Comparison of ENCODE assay signal across 24 mouse cellular contexts in genomic region chr3:147981621-147982020, GRCm38 (mm10).
A peak's percentile ranks its signal among the peaks of the same experiment; 100 is the strongest.
DNase-seq lines count a peak whose midpoint lies in the region; ATAC-seq and TF ChIP-seq lines count a peak whose summit lies in the region.
"Had no signal": no experiment of that assay in that cellular context is flagged by ENCODE, and none has a peak within 500 bp of the region (broad histone marks: within the 10 kb centered on the region; RNA-seq: fewer than 3 reads in every experiment).

No protein-coding gene starts in this region.

- no peak overlapping the region for H3K4me2 ChIP-seq in lung, embryonic 14.5 days
- no peak overlapping the region for H3K4me2 ChIP-seq in lung, postnatal 0 days (replicated peaks; ENCODE audit: low read depth, low read length)
- no peak overlapping the region for H3K4me2 ChIP-seq in midbrain, embryonic 14.5 days (ENCODE audit: low read length)
- H3K4me2 ChIP-seq: embryonic facial prominence, embryonic 12.5 days; forebrain, embryonic 13.5 days; forebrain, embryonic 15.5 days had no signal

- TF ChIP-seq CTCF in lung, embryonic 14.5 days (IDR thresholded peaks at IDR 0.05; ENCODE audit: low read depth), result no peak
- TF ChIP-seq CTCF in lung, postnatal 0 days (IDR thresholded peaks at IDR 0.05), result no peak
- TF ChIP-seq CTCF in lung, adult 2 months (IDR thresholded peaks at IDR 0.05; ENCODE audit: insufficient read depth, low read length), result no peak

- H3K9me3 ChIP-seq in lung, embryonic 14.5 days (ENCODE audit: low read depth, low read length), result no peaks in the 10 kb centered on the region
- no peaks in the 10 kb centered on the region for H3K9me3 ChIP-seq in lung, postnatal 0 days (ENCODE audit: low read length)
- no peaks in the 10 kb centered on the region for H3K9me3 ChIP-seq in midbrain, embryonic 10.5 days (replicated peaks)
- H3K9me3 ChIP-seq in midbrain, embryonic 14.5 days (ENCODE audit: control insufficient read depth, low read length), result no peaks in the 10 kb centered on the region
- H3K9me3 ChIP-seq: embryonic facial prominence, embryonic 10.5 days; embryonic facial prominence, embryonic 12.5 days; forebrain, embryonic 13.5 days; forebrain, embryonic 15.5 days had no signal

- ATAC-seq in lung, embryonic 14.5 days (ENCODE audit: insufficient read depth), result peak; percentile 54; the same call in 1 of the 2 replicates
- peak; percentile 28; the same call in 1 of the 2 replicates for ATAC-seq in lung, postnatal 0 days
- ATAC-seq in midbrain, embryonic 14.5 days (ENCODE audit: low FRiP score, low TSS enrichment), result no peak
- ATAC-seq: CD4-positive, CD25-positive, alpha-beta regulatory T cell, adult 4 months; forebrain, embryonic 13.5 days; forebrain, embryonic 15.5 days; forebrain, postnatal 0 days had no signal

- H3K4me1 ChIP-seq in lung, embryonic 14.5 days (ENCODE audit: insufficient read depth), result no peaks in the 10 kb centered on the region
- H3K4me1 ChIP-seq in lung, postnatal 0 days (ENCODE audit: insufficient read depth, low read depth, low read length), result no peaks in the 10 kb centered on the region
- no peaks in the 10 kb centered on the region for H3K4me1 ChIP-seq in lung, adult 2 months (ENCODE audit: control insufficient read depth, insufficient read depth, low read length)
- peaks cover 9% of the 10 kb centered on the region; the same call in 1 of the 2 replicates for H3K4me1 ChIP-seq in midbrain, embryonic 10.5 days
- peaks cover 3% of the 10 kb centered on the region; the same call in 1 of the 2 replicates for H3K4me1 ChIP-seq in midbrain, embryonic 14.5 days (ENCODE audit: control insufficient read depth, insufficient read depth, low read length)
- H3K4me1 ChIP-seq: embryonic facial prominence, embryonic 12.5 days; forebrain, embryonic 15.5 days had no signal

- no peak for TF ChIP-seq EP300 in lung, postnatal 0 days (IDR thresholded peaks at IDR 0.05)

- no peak for TF ChIP-seq POLR2A in lung, adult 2 months (IDR thresholded peaks at IDR 0.05; ENCODE audit: borderline replicate concordance, extremely low read depth, low read depth, low read length)

- no peak overlapping the region for H3K27ac ChIP-seq in lung, embryonic 14.5 days (ENCODE audit: low read depth)
- H3K27ac ChIP-seq in lung, postnatal 0 days (ENCODE audit: low read length), result no peak overlapping the region
- no peak overlapping the region for H3K27ac ChIP-seq in midbrain, embryonic 10.5 days (replicated peaks)
- H3K27ac ChIP-seq in midbrain, embryonic 14.5 days (replicated peaks; ENCODE audit: low read depth, low read length), result no peak overlapping the region
- H3K27ac ChIP-seq: embryonic facial prominence, embryonic 10.5 days; embryonic facial prominence, embryonic 12.5 days; forebrain, embryonic 13.5 days; forebrain, embryonic 15.5 days had no signal

- peak; percentile 59 for DNase-seq in lung, embryonic 14.5 days
- no peak for DNase-seq in lung, postnatal 4 days
- peak; percentile 58 for DNase-seq in lung, postnatal 0 days (ENCODE audit: low spot score)
- DNase-seq in lung, adult 2 months, result no peak
- DNase-seq in midbrain, embryonic 10.5 days (ENCODE audit: low spot score), result peak; percentile 8
- no peak for DNase-seq in midbrain, embryonic 14.5 days
- peak; percentile 30 for DNase-seq in MN1 (ENCODE audit: low spot score)
- DNase-seq in frontal cortex, postnatal 14 days (ENCODE audit: low spot score in 2 of 2), result no peak
- DNase-seq: adrenal gland, adult 2 months; adrenal gland, postnatal 14 days; adrenal gland, postnatal 36 days; cerebellum, adult 11-12 months; cerebellum, adult 2 months; cerebellum, adult 9-10 months; cerebellum, postnatal 10 days; cerebellum, postnatal 25 days; forebrain, postnatal 0 days had no signal

- no peaks in the 10 kb centered on the region for H3K27me3 ChIP-seq in lung, embryonic 14.5 days (ENCODE audit: insufficient read depth, low read length)
- no peaks in the 10 kb centered on the region for H3K27me3 ChIP-seq in lung, postnatal 0 days (replicated peaks; ENCODE audit: insufficient read depth, low read length)
- peaks cover 6% of the 10 kb centered on the region; the same call in 1 of the 2 replicates for H3K27me3 ChIP-seq in midbrain, embryonic 10.5 days (ENCODE audit: low read depth, poor library complexity, severe bottlenecking)
- no peaks in the 10 kb centered on the region for H3K27me3 ChIP-seq in midbrain, embryonic 14.5 days (ENCODE audit: control insufficient read depth, insufficient read depth, low read length)
- H3K27me3 ChIP-seq: CH12.LX; embryonic facial prominence, embryonic 12.5 days; forebrain, embryonic 13.5 days; forebrain, embryonic 15.5 days had no signal

- no peaks in the 10 kb centered on the region for H3K36me3 ChIP-seq in lung, embryonic 14.5 days (ENCODE audit: insufficient read depth)
- no peaks in the 10 kb centered on the region for H3K36me3 ChIP-seq in lung, postnatal 0 days (ENCODE audit: insufficient read depth, low read length)
- no peaks in the 10 kb centered on the region for H3K36me3 ChIP-seq in midbrain, embryonic 10.5 days
- H3K36me3 ChIP-seq in midbrain, embryonic 14.5 days (ENCODE audit: control insufficient read depth, insufficient read depth, low read length), result no peaks in the 10 kb centered on the region
- H3K36me3 ChIP-seq: embryonic facial prominence, embryonic 10.5 days; embryonic facial prominence, embryonic 12.5 days; forebrain, embryonic 15.5 days; G1E had no signal

- 25% methylated on average over 4 of the region's 4 CpGs for WGBS in lung, embryonic 14.5 days
- WGBS in lung, postnatal 0 days, result 30% methylated on average over 4 of the region's 4 CpGs
- 38% methylated on average over 4 of the region's 4 CpGs for WGBS in lung, adult 2 months
- WGBS in midbrain, embryonic 10.5 days, result 68% methylated on average over 4 of the region's 4 CpGs
- WGBS in midbrain, embryonic 14.5 days, result 54% methylated on average over 4 of the region's 4 CpGs

- no peak overlapping the region for H3K4me3 ChIP-seq in lung, embryonic 14.5 days (ENCODE audit: low read depth, low read length)
- no peak overlapping the region for H3K4me3 ChIP-seq in lung, postnatal 0 days (ENCODE audit: low read depth, low read length)
- no peak overlapping the region for H3K4me3 ChIP-seq in lung, adult 2 months (replicated peaks; ENCODE audit: extremely low read depth, low read depth, low read length)
- H3K4me3 ChIP-seq in midbrain, embryonic 10.5 days, result no peak overlapping the region
- H3K4me3 ChIP-seq in midbrain, embryonic 14.5 days (replicated peaks; ENCODE audit: low read depth, low read length), result no peak overlapping the region
- H3K4me3 ChIP-seq: embryonic facial prominence, embryonic 10.5 days; embryonic facial prominence, embryonic 12.5 days; forebrain, embryonic 13.5 days; forebrain, embryonic 15.5 days had no signal

- no peak overlapping the region for H3K9ac ChIP-seq in lung, embryonic 14.5 days
- no peak overlapping the region for H3K9ac ChIP-seq in lung, postnatal 0 days (replicated peaks; ENCODE audit: low read depth)
- H3K9ac ChIP-seq in midbrain, embryonic 14.5 days (replicated peaks; ENCODE audit: low read length), result no peak overlapping the region
- H3K9ac ChIP-seq: embryonic facial prominence, embryonic 12.5 days; forebrain, embryonic 13.5 days; forebrain, embryonic 15.5 days; forebrain, postnatal 0 days had no signal

Comparison
In these comparisons a context has a peak if more than half of its experiments do, and no peak if none do; other contexts are left out.
1. DNase-seq: peak in lung, embryonic 14.5 days (single experiment), lung, postnatal 0 days (single experiment), midbrain, embryonic 10.5 days (single experiment) and MN1 (single experiment); none in lung, postnatal 4 days (0 of 2), lung, adult 2 months (single experiment), midbrain, embryonic 14.5 days (single experiment) and frontal cortex, postnatal 14 days (0 of 2).